Mouse (Mus musculus): ENCODE data around the gene Tdrd3.

The Tdrd3 gene

GRCm38 (mm10) chr14:87455630-87456175, 39.3 kb downstream of the Tdrd3 start:
- no peak for DNase-seq

- no peak for DNase-seq
Measured at GRCm38 (mm10) chr14:87459777-87460176, 43.3 kb downstream of the Tdrd3 start.

- no peak for DNase-seq
Measured at GRCm38 (mm10) chr14:87461543-87461942, 45.1 kb downstream of the Tdrd3 start.

GRCm38 (mm10) chr14:87463963-87464654, 47.7 kb downstream of the Tdrd3 start:
- peak; percentile 74 for DNase-seq

GRCm38 (mm10) chr14:87464655-87465054, 48.2 kb downstream of the Tdrd3 start:
- DNase-seq, result no peak

GRCm38 (mm10) chr14:87467586-87467985, 51.1 kb downstream of the Tdrd3 start:
- DNase-seq, result no peak

GRCm38 (mm10) chr14:87471521-87471920, 55.1 kb downstream of the Tdrd3 start:
- no peak for DNase-seq

GRCm38 (mm10) chr14:87472782-87473181, 56.3 kb downstream of the Tdrd3 start:
- DNase-seq, result no peak

- no peak for DNase-seq
Measured at GRCm38 (mm10) chr14:87475721-87476359, 59.4 kb downstream of the Tdrd3 start.

GRCm38 (mm10) chr14:87478339-87478951, 62.0 kb downstream of the Tdrd3 start:
- no peak for DNase-seq

- DNase-seq, result no peak
Measured at GRCm38 (mm10) chr14:87485888-87486287, 69.4 kb downstream of the Tdrd3 start.

GRCm38 (mm10) chr14:87497955-87498594, 81.6 kb downstream of the Tdrd3 start:
- no peak for DNase-seq

- no peak for DNase-seq
Measured at GRCm38 (mm10) chr14:87505924-87506323, 89.5 kb downstream of the Tdrd3 start.

GRCm38 (mm10) chr14:87515281-87515680, 98.8 kb downstream of the Tdrd3 start:
- no peak for DNase-seq

- no peak for DNase-seq
Measured at GRCm38 (mm10) chr14:87517381-87517780, 100.9 kb downstream of the Tdrd3 start.

- DNase-seq, result no peak
Measured at GRCm38 (mm10) chr14:87531847-87532246, 115.4 kb downstream of the Tdrd3 start.

GRCm38 (mm10) chr14:87537127-87537819, 120.8 kb downstream of the Tdrd3 start:
- no peak for DNase-seq

GRCm38 (mm10) chr14:87549986-87550385, 133.5 kb downstream of the Tdrd3 start:
- DNase-seq, result no peak

- no peak for DNase-seq
Measured at GRCm38 (mm10) chr14:87552211-87552610, 135.8 kb downstream of the Tdrd3 start.

- no peak for DNase-seq
Measured at GRCm38 (mm10) chr14:87563841-87564240, 147.4 kb downstream of the Tdrd3 start.

- no peak for DNase-seq
Measured at GRCm38 (mm10) chr14:87566211-87566610, 149.8 kb downstream of the Tdrd3 start.

- peak; percentile 12 for DNase-seq
Measured at GRCm38 (mm10) chr14:87567034-87567461, 150.6 kb downstream of the Tdrd3 start.
